Mouse (Mus musculus): ENCODE results near the gene Pglyrp2.

DNA sequence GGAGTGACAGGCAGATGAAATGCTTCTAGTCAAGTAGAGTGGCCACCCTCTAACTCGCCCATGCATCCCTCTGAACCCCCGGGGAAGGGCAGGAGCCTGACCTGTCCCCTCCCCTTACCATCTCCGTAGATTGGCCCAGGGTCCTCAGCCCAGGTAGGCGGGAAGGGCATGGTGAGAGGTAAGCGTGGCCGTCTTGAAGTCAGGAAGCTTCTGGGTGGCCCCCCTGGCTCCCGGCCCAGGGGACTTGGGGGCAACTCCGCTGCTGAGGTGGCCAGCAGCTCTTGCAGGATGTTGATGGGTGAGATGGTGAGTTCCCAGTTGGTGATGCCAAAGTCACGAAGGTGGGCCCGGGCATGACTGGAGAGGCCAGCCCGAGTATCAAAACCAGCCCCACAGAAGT is 56.3 kb downstream of the Pglyrp2 start:
- no peak for TF ChIP-seq CTCF (IDR thresholded peaks at IDR 0.05)
- TF ChIP-seq POLR2A (IDR thresholded peaks at IDR 0.05; ENCODE audit: insufficient read depth, low read depth, low read length), result no peak

Measured in heart, adult 2 months (tissue).